Mouse (Mus musculus): ENCODE results near the gene Hnrnpu.

DNA sequence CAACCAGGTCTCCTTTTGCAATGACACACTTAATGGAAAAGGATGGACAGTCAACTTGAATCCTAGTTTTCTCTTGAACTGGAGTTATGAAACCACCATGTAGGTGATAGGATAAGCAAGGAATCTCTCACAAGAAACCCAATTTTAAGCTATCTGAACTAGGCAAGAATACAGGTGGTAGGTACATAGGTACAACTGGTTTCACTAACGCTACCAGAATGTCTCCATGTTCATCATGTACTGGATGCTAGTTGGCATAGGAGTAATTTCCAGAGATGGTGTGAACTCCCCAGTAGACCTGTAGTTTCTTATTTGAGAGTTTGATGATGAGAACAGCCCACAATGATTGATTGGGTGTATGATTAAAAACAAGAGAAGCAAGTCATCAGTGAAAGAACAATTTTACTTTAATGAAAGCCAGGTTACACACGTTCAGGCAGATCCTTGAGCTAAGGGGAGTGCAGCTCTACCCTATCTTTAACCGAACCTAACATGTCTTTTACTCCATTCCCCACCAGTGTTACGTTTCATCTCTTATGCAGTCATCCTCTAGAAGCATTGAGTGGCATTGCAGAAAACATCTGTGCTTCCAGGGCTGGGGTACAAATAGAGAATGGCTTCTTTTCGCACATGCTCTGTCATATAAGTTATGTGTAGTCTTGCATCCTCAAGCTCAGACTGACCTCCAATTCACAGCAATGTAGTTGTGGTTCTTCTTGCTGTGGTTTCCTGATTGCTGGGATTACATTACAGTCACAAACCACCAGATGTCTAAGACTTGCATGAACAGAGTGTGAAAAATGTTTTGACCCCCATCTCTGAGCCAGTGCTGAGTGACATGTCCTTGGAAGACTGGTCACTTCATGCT lies 16.6 kb downstream of the Hnrnpu start:
- TF ChIP-seq CTCF (IDR thresholded peaks at IDR 0.05) (no peak), EP300 (IDR thresholded peaks at IDR 0.05) (no peak)
